Mouse (Mus musculus): Measurements from ENCODE around the gene Hnrnpul2.
"Not testable (repeated sequence)": the region's sequence is repeated elsewhere in the genome, so short reads cannot be mapped to it uniquely, and the experiment has no call there.

Gene Hnrnpul2

GRCm38 (mm10) chr19:8852236-8852928 lies 32.6 kb downstream of the Hnrnpul2 start:
- DNase-seq (ENCODE audit: low spot score) = no peak

GRCm38 (mm10) chr19:8853117-8853516 lies 33.3 kb downstream of the Hnrnpul2 start:
- no peak for DNase-seq (ENCODE audit: low spot score)

GRCm38 (mm10) chr19:8857689-8858088 lies 37.9 kb downstream of the Hnrnpul2 start:
- no peak for DNase-seq (ENCODE audit: low spot score)

- no peak for DNase-seq (ENCODE audit: low spot score)
These were observed 39.2 kb downstream of the Hnrnpul2 start for GRCm38 (mm10) chr19:8859018-8859417.

GRCm38 (mm10) chr19:8864265-8864664 lies 44.5 kb downstream of the Hnrnpul2 start:
- no peak for DNase-seq (ENCODE audit: low spot score)

GRCm38 (mm10) chr19:8870381-8870780 lies 50.6 kb downstream of the Hnrnpul2 start:
- DNase-seq (ENCODE audit: low spot score) = not testable (repeated sequence)

- no peak for DNase-seq (ENCODE audit: low spot score)
These were observed 51.0 kb downstream of the Hnrnpul2 start for GRCm38 (mm10) chr19:8870838-8871237.

GRCm38 (mm10) chr19:8871267-8872186 lies 51.7 kb downstream of the Hnrnpul2 start, which contains the start of gene Ubxn1:
Gene Ubxn1 (plus strand): TSS chr19:8871496.
- peak; percentile 86 for DNase-seq (ENCODE audit: low spot score)

- no peak for DNase-seq (ENCODE audit: low spot score)
These were observed 52.5 kb downstream of the Hnrnpul2 start for GRCm38 (mm10) chr19:8872266-8872840.

GRCm38 (mm10) chr19:8875031-8875430 lies 55.2 kb downstream of the Hnrnpul2 start:
- DNase-seq (ENCODE audit: low spot score) = no peak

- peak; percentile 76 for DNase-seq (ENCODE audit: low spot score)
These were observed 60.7 kb downstream of the Hnrnpul2 start, which contains the start of gene Uqcc3 for GRCm38 (mm10) chr19:8880311-8881033. Gene Uqcc3 (minus strand): TSS chr19:8880923.

- no peak for DNase-seq (ENCODE audit: low spot score)
These were observed 61.2 kb downstream of the Hnrnpul2 start for GRCm38 (mm10) chr19:8881034-8881392.

- no peak for DNase-seq (ENCODE audit: low spot score)
These were observed 63.8 kb downstream of the Hnrnpul2 start, which contains the start of the genes Lbhd1 and Gm49403 for GRCm38 (mm10) chr19:8883616-8884015. Gene Lbhd1 (plus strand): TSS chr19:8883732. Gene Gm49403 (plus strand): TSS chr19:8883930.
